Mouse (Mus musculus) skeletal muscle tissue, adult 2 months (tissue): ENCODE measurements around the gene Arpin.

ENCODE experiments used
- DNase-seq: peaks from one replicate; pipeline ENCODE4 v3.0.0-alpha.2; 2012; ENCODE audit warnings: low read depth, low spot score

The Arpin gene

DNA sequence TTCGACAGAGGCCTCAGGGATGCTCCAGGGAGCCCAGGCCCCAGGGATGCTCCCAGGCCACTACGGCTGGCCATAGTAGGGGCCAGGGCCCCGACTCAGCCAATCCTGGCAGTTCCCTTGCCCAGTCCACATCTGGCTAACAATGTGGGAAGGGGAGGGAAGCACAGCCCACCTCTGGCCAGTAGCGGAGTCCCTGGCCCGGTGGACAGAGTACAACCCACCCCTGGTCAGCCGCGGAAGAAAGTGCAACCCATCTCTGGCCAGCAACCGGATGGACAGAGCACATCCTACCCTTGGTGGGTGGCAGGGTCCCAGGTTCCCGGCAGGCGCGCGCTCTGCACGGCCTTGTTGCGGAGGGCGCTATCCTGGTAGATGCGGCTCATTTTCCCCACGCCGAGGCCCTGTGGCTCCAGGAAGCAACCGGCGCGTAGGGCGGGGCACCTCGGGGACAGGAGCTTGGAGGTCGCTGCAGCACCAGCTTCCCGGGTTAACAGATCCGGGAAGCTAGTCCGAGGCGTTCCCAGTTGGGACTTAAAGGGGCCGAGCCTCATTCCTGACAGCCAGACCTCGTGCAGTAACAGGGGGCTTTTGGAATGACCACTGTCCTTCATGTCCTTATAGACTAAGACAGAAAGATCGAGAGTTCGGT lies at the start of gene Arpin:
Gene Arpin, minus strand, starts transcription at position 498 of the 649 bp plus-strand sequence.
- peak; percentile 71 for DNase-seq

DNA sequence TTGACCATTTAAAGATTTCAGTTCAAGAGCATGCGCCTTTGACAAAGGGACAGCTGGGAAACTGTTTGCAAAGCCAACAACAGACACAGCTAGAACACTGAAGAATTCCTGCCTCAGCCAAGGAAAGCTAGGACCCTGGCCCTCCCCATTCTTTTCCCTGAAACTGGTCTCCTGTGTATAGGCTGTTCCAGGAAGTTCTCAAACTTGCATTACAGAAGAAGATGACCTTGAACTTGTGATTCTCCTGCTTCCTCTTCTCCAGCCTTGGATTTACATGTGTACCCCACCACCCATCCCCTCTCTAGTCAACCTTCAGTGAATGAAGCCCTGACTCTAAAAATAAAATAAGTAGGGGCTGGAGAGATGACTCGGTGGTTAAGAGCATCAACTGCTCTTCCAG lies 40.2 kb upstream of the Arpin start:
- DNase-seq = no peak

DNA sequence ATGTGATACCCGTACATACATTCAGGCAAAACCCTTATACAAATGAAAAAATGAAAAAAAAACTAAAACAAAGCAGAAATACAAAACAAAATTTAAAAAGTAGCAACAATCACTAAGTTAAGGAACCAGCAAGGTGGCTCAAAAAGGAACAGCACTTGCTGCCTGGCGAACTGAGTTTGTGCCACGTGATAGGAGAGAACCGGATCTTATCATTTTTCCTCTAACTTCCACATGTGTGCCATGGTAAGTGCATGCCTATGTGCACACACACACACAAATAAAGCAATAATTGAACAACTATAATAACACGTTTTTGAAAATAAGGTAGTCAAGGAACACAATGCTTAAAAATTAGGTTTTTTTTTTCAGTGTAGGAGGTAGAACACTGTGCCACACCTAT lies 37.0 kb upstream of the Arpin start:
- no peak for DNase-seq

DNA sequence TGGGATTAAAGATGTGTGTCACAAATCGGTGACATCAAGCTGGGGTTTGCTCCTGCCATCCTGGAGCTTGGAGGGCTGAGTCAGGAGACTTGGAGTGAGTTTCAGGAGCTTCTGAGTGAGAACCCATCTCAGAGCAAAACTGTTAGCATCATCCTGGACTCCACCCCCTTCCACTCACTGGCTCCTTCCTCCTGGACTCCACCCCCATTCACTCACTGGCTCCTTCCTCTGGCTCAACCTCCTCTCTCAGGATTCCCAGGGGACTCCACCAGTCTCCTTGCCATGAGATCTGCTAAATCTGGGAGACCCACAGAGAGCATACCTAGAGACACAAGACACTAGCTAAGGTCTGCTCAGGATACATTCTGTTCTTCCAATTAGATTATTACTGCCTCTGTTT lies 35.2 kb upstream of the Arpin start:
- no peak for DNase-seq

DNA sequence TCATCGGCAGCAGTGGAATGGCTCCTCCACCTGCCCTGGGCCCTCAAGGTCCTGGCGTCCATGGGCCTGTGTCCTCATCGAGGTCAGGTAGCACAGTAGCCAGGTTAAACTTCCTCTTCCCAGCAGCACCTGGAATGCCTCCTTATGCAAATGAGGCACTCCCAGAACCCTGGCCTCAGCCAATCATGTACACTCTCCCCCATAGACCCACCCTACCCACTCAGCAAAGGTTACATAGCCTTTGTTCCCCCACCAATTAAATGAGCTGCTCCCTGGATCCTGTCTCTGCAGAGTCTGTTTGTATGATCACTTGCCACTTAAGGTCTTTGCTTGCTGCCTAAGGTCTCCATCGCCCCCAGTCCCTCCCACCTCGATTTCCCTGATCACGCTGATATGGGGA lies 33.2 kb upstream of the Arpin start:
- DNase-seq = no peak

DNA sequence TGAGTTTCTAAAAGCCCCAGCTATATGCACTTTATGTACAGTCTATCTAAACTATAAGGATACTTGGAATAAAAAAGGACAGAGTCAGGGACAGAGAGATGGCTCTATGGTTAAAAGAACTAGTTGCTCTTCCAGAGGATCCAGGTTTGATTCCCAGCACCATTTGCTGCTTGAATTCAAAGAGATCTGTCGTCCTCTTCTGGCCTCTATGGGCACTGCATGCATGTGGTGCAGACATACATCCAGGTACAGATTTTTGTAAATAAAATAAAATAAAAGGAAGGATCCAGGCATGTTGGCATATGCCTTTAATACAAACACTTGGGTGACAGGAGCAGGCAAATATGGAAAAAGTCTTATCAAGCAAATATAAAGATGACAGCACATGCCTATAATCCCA lies 26.4 kb upstream of the Arpin start:
- DNase-seq = no peak

DNA sequence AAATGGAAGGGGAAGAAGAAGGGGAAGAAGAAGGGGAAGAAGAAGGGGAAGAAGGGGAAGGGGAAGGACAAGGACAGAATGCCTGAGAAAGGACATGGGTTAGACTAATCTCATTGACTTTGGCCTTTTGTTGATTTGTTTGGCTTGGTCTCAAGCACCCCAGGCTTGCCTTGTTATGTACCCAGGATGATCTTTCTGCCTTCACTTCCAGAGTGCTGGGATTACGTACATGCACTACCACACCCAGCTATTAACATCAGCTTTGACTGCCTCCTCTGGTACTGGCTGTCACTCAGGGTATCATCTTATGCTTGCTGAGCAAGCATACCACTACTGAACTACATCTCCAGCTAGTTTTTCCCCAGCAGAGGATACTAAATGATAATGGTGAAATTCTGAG lies 21.0 kb upstream of the Arpin start:
- DNase-seq = no peak

DNA sequence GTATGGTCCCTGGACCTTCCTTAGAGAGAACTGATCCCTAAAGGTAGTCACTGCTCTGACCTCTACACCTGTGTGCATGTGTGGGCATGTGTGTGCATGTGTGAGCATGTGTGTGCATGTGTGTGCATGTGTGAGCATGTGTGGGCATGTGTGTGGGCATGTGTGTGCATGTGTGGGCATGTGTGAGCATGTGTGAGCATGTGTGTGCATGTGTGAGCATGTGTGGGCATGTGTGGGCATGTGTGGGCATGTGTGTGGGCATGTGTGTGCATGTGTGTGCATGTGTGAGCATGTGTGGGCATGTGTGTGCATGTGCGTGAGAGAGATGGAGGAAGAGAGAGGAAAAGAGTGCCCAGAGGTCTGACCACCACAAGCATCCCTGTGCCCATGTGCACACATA lies 19.7 kb upstream of the Arpin start:
- no peak for DNase-seq

DNA sequence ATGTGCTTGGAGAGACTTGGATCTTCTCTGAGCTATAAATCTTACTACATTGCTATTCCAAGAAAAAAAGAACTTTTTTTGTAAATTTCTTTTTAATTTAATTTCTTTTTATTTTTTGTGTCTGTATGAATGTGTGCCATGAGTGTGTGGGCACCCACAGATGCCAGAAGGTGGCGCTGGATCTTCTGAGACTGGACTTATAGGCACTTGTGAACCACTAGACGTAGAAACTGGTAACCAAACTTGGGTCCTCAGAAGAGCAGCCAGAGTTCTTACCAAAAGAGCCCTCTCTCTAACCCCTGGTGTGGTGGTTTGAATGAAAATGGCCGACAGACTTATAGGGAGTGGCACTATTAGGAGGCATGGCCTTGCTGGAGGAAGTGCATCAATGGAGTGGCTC lies 15.9 kb upstream of the Arpin start:
- no peak for DNase-seq

DNA sequence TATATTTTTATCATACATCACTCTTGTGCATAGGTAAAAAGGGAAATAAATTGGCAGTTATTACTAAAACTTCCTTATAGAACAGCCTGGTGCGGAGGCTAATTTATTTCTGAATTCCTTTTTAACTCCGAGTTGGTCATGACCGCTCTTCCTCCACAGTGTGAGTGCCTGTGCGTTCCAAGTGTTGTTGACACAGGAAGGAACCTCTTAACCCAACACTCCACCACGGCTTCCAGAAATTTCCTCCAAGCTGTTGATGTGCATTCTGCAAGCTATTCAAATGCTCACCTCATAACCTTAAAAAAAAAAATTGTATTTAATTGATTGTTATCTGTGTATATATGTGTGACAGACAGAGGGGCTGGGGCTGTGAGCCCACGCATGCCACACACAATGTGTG lies 15.1 kb upstream of the Arpin start:
- DNase-seq = no peak

DNA sequence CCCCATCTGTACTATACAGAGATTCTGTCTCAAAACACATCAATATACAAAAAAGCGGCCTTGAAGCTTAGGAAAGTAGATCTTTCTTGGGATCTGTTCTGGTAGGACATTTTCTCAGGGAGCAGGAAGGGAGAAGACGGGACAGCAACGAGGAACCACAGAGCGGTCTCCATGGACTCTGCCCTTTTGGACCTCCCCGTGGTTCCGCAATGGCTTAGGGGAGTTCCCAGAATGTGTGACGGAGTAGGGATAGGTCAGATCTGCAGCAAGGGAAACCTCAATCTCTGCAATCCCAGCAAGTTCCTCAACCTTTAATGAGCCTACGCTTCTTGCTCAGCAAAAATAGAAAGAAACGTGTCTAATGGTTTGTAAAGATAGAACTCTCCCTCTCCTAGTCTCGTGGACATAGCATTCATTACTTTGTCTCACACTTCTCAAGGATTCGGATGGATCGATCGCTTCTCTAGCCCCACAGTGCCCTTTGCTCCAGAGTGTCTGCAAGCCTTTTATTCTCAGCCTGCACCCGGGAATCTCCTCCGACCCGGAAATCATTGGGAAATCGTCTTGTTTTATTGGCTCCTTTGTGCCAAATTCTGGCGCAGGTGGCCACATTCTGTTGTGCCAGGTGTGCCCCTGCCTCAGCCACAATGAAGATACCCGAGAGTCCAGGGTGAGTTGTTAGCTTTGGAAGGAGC lies 499 bp upstream of the Arpin start:
- DNase-seq = peak; percentile 60

DNA sequence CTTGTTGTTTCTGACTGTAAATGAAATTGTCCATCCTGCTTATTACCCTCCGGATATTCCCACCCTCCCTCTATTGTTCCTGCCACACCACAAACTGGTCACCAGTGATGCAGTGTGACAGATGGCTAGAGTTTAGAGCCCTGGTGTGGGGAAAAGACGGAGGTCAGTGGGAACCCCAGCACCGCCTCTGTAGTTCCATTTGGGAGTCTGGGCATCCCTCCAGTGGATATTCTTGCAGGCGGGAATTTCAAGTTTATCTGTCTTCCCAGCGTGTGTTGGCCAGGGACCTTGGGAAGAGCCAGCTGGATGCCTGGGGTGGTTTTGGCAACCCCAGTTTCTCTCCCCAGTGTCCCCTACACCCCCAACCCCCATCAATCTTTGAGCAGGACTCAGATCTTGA lies 698 bp downstream of the Arpin start:
- no peak for DNase-seq

DNA sequence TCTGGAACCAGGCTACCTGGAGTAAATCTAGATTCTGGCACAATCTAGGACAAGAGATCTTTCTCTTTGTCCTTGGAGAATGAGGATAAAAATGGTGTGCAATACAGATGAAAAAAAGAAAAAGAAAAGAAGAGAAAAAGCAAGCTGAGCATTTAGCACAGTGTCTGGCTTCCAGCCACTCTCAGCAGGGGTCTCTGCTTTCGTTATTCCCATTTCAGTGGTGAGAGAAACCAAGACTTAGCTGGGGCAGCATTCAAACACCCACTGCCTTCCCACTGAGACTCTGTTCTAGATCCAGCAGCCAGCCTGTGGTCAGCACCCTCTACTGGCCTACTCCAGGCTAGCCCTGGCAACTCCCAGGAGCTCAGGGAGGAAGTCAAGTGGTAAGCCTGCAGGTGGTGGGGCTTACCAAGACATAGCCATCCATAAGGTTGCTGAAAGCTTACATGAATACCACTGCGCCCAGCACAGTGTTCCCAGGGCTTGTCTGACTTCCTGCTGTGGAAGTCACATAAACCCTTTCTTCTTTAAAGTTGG lies 6.6 kb downstream of the Arpin start:
- DNase-seq = no peak

DNA sequence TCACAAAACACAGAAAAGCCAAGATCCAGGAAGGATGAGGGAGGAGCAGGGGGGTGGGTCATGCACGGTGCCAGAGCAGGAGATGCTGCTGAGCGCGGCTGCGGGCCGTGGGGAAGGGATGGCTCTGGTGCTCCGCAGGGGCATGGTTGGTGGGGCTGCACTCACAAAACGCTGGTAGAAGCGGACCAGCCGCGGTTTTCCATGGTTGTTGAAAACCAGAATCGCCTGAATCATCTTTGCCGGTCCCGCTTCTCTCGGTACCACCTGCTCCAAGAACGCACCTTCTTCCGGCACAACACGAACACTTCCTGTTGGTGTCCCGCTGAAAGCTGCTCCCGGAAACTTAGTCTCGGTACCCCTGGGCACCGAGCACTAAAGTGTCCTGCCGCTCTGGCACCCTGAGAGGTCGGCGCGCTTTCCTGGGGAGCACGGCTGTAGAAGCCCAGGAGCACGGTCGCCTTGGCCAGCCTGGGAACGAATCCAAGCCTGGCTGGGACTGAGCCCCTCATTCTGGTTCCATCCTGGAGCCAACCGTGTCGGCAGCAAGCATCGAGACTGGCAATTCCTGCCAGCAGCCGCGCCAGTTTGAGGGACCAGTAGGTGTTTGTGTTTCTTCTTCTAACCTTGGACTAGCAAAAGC lies 14.7 kb downstream of the Arpin start, which contains the start of gene Ap3s2:
Gene Ap3s2, minus strand, starts transcription at position 306 of the 640 bp plus-strand sequence.
- peak; percentile 81 for DNase-seq

DNA sequence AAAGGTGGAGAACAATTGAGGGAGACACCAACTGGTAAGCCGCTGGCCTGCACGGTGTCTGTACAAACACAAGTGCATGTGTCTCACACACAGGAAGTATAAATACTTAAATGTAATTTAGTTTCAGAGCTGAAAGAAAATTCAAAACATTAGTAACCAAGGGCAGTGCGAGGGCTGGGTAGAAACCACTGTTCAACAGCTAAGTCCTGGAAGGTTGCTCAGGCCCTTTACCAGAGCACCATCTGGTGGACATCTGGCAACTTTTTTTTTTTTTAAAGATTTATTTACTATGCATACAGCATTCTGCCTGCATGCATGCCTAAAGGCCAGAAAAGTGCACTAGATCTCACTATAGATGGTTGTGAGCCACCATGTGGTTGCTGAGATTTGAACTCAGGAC lies 20.6 kb downstream of the Arpin start:
- DNase-seq = peak; percentile 44

DNA sequence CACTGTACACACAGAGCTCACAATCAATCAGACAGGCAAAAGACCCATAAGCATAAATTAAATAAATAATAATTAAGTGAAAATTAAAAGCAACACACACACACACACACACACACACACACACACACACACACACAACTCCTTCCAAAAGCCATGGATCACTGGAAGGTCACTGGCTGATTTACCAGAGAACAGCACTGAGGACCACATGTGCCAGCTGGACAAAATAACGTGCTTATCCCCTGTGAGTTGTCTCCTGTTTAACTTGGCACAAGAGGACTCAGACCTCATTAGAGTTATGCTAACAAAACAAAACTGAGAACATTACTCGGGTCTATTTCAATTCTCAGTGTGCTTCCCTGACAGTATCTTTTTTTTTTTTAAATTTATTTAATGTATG lies 27.8 kb downstream of the Arpin start:
- DNase-seq = peak; percentile 64

DNA sequence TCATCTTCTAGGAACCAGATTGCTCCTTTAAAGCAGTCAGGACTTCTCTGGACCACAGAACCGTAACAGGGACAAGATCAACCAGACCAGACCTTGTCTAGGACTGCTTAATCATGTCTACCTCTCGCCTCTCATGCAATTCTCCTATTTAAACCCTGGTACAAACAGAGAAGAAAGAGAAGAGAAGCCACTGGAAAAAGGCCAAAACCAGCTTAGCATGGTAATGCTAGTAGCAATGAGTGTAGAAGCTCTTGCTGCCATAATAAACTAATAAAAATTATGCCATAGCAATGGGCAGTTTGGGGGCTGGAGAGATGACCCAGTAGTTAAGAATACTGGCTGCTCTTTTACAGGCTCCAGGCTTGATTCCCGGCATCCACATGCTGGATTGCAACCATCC lies 28.2 kb downstream of the Arpin start:
- no peak for DNase-seq

DNA sequence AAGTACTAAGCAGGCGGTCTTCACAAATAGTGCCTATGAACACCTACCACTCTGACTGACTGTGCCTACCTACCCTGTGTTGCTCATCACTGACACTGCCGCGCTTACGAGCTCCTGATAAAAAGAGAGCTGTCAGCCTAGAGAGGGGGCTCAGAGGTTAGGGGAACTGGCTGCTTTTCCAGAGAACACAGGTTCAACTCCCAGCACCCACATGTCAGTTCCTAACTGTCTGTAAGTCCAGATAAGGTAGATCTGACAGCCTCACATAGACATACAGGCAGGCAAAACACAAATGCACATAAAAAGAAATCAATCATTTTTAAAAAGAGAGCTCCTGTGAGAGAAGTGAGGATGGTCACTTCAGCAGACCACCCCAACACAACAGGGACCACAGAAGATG lies 30.0 kb downstream of the Arpin start:
- no peak for DNase-seq

DNA sequence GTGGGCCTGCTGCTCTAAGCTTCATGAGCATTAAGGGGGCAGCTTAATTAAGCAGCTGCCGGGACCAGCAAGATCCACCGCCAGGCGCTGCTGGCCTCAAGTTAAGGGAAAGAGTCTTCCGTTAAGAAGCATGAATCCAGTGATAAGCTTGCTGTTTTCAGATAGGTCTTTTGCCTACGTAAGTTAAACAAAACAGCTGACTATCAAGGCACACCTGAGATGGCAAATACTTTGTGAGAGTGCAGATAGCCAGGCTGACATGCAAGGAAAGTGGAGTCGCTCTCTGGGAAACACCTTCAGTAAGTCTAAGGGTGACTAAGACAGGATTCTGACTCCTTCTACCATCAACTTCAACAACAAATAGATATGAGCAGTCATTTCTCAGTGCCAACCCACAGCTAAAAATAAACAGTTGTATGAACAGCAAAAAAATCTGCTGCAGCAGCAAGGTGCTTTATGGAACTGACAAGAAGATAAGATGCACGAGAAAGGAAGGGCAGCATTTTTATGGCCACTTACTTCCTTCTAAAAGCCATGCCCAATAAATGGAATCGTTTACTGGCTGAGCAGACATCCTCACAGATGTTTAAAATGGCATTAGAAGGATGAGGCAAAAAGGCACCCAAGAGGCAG lies 31.9 kb downstream of the Arpin start:
- no peak for DNase-seq

DNA sequence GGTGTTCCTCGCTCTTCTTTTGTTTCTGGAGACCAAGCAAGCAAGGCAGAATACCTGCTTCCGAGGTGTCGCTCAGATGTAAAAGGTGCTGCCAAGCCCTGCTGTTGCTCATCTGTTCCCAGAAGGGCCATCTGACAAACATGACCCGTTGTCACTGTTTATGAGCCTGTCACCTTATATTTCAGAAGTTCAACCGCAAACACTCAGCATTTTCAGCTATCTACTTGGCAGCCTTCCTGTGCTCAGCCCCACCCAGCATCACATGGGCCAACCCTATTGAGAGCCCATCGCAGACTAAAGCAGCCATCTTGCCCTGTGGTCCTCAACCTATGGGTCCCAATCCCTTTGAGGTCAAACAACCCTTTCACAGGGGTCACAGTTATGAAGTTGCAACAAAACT lies 34.4 kb downstream of the Arpin start:
- DNase-seq = no peak

DNA sequence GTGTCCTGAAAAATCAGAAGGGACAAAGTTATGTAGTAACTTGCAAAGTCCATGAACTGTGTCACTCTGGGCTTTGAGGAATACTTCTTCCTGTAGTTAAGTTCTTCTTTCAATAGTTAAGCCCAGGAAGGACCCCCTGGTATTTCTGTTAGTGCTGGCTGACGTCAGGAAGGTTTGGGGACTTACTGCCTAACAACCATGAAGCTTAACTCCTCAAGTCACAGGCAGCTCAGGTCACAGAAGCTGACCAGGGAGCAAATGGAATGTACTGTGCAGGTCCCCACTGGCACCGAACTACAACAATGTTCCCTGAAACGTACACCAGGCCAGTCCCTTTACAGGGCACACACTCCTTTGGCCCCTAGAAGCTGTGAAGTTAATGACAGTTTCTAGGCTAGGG lies 39.9 kb downstream of the Arpin start:
- DNase-seq = no peak

DNA sequence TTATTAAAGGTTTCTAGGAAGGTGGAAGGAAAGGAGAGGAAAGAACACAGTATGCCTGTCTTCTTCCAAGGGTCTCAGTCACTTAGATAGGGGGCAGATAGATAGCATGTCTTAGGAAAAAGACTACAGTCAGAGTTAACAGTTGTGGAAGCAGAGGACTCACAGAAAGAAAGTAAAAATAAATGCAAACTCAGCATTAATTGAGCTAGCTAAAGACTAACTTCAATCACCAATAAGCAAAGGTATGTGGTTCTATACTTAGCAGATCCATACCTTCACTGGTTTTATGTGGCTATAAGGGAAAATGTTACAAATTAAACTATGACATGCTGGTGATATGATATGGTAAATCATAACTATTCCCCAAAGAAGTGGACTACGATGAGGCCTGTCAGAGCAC lies 40.4 kb downstream of the Arpin start:
- DNase-seq = no peak
